Mouse (Mus musculus) liver, postnatal 0 days (tissue): ENCODE data around the gene BC107364.

Experiments used
- CTCF ChIP-seq: sonication (generic); IDR thresholded peaks from 2 replicates; pipeline ENCODE4 v1.5.1; 2016; ENCODE audit warnings: antibody characterized with exemption, low read depth
- EP300 ChIP-seq: IDR thresholded peaks from 2 replicates; pipeline ENCODE4 v1.6.1; 2016; ENCODE audit warnings: antibody characterized with exemption, low read depth, mild to moderate bottlenecking

DNA sequence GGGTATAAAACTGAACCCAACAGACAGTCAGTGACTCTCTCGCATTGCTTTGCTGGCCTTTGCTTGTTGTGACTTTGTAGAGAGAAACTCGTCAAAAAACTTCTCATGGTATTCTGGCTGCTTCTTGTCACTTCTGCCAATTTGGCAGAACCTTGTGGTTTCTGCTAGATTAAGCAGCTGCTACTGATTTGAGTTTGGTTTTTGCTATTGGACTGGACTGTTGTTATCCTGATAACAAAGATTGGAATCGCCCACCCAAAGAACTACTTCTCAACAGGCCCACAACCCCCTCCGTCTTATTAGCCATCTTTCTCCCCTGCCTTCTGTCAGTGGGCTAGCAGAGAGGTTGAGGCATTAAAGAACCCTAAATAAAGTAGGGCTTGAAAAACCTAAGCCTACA lies 6.7 kb downstream of the BC107364 start:
- TF ChIP-seq CTCF (no peak), EP300 (no peak)
